Mouse (Mus musculus) lung, postnatal 14 days (tissue): Measurements from ENCODE around the gene Fdxacb1.

Experiments
- DNase-seq: peaks from one replicate; pipeline ENCODE4 v3.0.0; 2021

Fdxacb1 gene

DNA sequence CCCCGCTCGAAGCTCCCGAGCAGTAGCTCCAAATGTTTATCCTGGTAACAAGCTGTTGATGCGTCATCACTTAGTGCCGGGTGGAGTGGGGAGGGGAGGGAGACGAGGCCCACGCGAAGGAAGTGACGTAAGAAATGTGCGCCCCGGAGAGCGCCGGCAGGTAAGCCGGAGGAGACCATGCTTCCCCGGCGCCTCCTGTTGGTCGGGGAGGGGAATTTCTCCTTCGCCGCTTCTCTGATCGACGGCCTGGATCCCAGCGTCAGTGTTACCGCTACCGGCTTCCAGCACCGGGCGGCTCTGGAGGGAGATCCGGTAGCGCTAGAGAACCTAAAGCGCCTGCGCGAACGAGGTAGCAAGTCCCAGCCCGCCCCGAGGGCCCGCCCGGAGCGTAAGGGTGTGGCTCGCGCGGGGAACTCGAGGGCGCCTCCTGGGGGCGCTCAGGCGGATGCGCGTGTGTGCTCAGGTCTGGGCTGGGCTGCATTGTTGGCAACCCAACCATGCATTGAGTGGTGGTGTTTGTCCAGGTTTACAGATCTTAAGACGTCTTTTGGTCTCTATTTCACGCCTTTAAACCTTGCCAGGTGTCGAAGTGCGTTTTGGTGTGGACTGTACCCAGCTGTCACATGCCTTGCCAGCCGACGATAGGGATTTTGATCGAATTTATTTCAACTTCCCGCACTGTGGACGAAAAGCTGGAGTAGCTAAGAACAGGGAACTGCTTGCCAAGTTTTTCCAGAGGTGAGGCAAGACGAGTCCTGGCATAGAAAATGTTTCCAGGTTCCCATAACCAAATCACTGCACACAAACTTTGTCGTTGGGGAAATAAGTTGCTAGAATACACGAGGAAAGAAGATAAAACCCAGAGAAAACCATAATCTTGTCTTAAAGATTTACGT lies at the start of gene Fdxacb1:
Gene Fdxacb1 (plus strand): TSS at position 130 of the 896 bp plus-strand sequence.
- DNase-seq = peak; percentile 98

DNA sequence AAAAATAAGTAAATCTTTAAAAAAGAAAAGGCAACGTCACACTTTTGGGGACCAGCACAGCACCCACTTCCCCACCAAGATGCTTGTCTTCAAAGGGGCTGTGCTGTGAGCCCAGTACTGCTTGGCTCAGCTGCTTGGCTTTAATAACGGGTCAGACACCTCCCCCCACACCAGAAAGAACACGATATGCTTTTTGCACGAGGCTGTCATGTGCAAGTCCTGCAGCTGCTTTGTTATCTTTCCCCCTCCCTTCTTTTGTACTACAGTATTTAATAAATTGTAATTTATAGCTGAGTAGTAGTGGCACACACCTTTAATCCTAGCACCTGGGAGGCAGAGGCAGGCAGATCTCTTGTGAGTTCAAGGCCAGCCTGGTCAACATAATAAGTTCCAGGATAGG lies 49.2 kb upstream of the Fdxacb1 start:
- no peak for DNase-seq

DNA sequence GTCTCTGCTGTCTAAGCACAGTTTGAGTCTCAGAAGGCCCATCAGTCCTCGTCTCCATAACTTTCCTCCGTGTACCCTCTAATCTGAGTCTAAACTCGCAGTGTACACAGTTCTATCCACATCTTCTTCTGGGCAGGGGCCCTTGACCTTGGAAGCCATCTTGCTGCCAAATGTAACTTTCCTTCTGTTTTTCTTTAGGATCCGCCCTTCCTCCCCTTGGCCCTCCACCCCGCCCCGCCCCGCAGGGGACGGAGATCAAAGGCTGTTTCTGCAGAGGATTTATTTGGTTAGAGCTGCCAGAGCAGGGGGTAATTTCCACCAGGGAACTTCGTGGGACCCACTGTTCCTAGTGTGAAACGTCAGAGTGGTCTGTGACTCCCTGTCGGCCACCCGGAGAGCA lies 47.0 kb upstream of the Fdxacb1 start:
- no peak for DNase-seq

DNA sequence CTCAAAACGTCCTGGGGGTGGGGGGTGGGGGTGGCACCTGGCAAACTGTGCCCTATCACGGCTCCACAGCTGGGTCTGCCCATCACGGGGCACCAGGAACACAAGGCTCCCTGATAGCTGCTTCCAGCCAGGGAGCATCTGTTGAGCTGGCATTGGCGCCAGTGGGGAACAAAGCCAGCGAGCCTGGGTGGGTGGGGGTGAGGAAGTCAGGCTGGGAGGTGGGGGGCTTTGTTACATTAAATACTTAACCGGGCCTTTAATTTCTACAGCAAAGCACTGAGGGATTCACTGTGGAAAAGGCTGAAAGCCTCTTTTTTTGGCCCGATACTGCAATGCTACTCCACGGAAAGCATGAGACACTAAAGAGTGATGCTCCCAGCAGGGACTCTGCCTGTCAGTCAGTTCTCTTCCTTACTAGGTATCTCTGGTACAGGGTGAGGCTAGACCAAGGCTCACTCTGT lies 45.6 kb upstream of the Fdxacb1 start:
- no peak for DNase-seq

DNA sequence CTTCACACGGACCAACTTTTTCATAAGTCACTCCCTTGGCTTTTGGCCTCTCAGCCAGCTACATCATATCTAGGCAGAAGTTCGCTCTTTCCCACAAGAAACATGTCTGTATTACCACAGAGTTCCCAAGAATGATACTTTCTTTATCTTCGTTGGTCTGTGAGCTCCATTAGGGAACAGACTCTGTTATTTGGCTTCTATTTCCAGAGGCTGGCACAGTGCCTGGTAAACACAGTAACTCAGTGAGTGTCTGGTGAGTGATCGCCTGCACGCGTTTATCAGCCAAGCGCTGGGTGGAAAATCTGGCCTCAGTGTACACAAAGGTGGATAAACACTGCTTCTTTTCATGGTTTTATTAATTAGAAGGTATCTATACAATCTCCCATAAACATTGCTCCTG lies 44.6 kb upstream of the Fdxacb1 start:
- peak; percentile 89 for DNase-seq

DNA sequence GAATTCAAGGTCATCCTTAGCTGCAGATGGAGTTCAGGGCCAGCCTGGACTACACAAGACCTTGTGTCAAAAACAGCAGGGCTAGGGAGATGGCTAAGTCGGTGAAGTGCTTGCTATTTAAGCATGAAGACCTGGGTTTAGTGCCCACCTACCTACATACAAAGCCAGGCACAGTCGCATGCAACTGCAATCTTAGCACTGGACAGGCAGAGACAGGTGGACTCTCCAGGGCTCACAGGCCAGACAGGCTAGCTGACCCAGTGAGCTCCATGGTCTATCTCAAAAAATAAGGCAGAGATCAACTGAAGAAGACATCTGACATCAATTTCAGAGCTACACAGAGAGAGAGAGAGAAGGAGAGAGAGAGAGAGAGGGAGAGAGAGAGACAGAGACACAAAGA lies 43.9 kb upstream of the Fdxacb1 start:
- no peak for DNase-seq

DNA sequence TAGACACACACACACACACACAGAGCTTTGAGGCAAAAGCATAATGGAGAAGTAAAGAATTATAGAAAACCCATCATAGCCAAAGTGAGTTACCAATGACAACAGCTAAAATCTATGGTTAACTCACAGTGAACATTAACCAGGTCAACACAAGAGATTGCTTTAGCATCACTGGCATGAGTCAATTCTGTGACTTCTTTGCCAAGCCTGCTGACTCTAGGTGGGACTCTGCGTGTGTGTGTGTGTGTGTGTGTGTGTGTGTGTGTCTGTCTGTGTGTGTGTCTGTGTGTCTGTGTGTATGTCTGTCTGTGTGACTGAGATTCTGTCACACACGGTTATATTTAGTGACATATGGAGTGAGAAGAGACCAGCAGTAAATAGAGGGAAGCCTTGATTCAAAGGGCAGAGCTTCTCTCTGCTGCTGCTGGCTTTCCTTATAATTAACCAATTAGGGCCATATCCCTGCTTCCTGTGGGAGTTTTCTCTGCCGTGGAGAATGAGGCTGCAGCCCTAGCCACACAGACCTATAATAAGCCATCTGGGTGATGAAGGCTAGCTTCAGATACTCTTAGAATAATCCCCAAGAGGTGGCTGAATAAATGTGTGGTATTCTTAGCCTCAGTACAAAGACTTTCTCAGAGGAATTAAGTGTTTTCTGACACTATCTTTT lies 43.2 kb upstream of the Fdxacb1 start:
- no peak for DNase-seq

DNA sequence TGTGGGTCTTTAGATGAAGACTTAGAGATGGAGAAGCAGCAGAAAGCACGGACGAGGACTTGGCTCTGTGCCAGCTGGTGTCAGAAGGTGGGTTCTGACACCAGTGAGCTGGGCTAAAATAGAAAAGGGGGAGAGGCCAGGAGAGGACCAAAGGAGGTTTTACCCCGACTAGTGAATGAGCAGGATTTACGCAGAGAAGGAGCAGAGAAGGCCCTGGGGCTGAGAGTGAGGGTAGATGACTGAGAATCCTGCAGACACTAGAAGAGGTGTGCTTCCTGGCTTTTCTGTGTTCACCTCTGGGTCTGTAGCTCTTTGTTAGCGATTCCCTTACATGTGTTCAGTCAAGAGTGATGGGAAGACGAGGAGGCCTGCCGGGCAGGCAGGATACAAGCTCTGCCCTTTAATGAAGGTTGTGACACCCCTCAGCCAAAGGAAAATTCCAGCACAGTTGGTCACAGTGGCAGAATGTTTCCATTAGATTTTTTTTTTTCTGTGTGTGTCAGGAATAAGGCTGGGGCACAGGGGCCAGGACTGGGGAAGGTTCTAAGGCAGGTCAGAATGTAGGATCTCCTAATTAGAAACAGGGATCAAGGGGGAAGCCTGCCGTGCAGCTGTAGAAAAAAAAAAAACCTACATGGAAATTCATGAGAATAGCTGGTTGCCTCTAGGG lies 42.0 kb upstream of the Fdxacb1 start:
- no peak for DNase-seq

DNA sequence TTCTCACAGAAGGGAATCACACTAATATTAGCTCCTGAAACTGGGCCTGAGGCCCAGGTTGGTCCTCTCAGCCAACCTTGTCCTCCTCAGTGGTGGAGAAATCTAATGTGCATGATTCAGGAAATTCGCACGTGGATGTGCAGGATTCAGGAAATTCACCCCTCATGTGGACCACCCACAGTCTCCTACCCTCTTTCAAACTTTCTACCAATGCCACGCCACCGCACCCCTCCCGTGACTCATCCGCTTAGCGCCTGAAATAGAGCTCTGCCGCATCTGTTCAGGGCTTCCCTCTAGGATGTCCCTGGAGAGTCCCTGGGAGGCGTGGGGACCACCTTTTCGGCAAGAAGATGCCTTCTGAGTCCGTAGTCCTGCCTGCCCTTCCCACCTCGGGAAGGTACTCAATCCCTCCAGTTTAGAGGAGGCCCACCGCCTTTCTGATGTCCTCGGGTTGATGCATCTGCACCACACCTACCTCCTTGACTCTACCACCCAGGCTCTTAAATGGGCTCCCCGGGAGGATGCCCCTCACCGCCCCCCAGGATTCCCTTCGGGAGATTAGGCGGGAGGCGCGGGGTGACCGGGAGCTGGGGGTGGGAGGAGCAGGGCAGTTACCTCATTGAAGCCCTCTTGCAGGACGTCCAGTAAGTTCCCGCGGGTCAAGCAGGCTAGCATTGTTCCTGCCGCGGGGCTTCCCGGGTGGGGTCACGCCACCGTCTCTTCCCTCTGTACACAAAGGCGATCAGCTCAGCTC lies 40.7 kb upstream of the Fdxacb1 start:
- no peak for DNase-seq

DNA sequence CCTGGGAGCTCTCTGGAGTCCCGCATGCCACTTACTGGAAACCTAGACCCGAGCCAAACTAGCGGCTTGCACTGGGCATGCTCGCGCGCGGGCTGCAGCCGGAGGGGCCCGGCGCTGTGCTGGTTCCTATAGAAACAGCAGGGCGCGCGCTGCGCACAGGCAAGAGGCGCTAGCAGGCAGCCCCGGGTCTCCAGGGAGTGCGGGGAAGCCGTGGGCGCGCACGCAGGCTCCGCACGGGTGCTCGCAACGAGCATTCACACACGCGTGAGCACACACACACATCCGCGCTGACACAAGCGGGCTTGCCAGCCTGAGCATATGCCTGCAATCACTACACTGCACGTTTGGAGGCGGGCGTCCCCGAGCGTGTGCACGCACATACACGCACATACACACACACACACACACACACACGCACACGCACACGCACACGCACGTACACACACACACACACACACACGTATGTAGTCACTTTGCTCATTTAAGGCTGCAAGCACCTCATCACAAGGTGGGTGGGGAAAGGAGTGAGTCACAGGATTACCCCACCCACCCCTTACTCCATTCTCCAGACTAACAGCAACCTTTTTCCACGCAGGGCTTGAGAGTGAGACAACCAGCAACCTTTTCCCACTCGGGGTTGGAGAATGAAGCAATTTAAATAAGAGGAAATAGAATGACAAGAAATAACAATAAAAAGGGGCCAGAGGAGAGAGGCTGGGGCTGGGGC lies 39.9 kb upstream of the Fdxacb1 start:
- peak; percentile 55 for DNase-seq

DNA sequence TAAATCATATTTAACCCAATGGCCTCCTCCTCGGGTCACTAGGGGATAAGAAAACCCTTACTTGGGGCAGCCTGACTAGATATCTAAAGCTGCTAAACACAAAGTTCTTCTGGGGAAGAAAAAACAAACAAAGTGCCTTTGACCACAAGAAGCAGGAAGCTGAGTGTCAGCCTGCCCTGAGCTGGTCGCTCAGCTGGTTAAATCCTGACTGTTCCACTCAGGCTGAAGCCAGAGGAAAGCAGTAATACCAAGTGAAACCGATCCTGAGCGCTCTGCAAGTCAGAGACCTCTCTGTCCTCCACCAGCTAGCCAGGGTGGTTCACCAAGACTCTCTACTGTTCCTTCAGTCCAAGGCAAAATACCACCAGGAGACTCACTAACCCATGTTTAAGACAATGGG lies 38.4 kb upstream of the Fdxacb1 start:
- no peak for DNase-seq

DNA sequence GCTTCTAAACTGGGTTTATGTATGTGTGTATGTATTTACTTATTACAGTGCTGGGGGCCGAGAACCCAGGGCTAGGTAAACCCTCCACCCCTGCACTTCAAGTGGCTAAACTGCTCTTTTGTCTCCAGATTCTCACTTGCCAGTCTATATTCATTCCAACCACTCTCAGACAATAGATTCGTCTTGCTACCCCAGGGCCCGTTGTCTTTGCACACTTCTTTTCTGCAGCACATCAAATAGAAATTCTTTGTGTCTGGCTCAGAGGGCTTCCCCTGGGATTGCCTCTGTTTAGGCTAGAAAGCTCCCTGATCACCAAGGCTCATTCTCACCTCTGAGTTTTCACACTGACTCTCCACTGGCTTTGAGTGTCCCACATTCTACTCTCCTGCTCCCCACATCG lies 35.5 kb upstream of the Fdxacb1 start:
- DNase-seq = no peak

DNA sequence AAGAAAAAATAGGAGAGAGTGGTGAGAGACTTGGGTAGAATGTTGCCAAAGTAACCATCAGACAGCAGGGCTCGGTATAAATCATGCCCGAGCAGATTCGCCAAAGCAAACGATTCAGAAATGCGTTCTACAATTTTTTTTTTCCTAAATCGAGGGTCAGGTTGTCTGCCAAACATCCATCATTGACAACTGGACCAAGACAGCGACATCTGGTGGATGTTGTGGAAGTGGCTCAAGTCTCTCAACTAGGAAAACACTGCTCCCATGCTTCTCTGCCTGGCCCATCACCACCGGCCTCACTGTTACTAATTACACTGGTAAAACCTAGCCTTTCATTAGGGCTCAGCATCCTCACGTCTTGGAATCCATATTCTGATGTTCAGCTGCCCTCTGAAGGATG lies 33.0 kb upstream of the Fdxacb1 start:
- DNase-seq = peak; percentile 72

DNA sequence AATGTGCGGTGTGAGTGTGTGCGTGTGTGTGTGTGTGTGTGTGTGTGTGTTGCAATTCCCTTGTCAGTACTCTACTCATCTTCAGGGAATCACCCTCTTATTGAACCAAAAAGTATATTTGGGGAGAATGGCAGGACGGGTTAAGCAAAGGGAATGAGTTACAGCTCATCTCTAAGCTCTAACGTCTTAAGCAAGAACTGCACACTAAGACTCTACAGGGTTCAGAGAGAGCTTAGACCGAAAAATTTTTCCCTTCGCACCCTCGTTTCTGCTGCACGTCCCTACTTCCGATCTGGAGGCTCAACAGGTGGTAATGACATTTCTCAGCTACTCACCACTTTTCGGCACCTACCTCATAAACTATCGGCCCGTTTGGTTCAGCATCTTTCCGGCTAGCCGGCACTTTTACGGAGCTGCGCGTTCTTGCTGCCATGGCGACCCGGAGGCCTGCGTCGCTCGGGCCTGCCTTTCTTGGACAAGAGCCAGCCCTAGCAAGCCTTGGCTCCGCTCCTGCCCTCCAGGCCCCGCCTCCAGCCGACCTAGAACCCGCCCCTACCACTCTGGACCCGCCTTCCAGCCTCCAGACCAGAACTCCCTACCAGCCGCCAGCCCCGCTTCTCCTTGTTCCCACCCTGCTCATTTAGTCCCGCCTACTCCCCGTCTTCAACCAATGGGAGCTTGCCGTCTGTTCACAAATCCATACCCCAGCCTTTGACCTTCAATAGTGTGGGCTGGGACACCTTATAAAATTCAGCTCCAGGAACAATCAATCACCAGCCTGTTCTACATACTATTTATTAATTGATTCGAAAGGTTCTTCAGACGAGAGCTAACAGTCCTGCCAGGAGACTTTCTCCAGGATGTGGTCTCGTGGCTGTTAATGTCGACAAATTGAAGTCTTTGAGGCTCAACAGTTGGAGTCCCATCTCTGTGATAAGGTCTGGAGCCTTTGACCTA lies 28.8 kb upstream of the Fdxacb1 start, which contains the start of gene Dixdc1:
Gene Dixdc1 (minus strand): TSS at position 604 of the 957 bp plus-strand sequence.
- peak; percentile 95 for DNase-seq

DNA sequence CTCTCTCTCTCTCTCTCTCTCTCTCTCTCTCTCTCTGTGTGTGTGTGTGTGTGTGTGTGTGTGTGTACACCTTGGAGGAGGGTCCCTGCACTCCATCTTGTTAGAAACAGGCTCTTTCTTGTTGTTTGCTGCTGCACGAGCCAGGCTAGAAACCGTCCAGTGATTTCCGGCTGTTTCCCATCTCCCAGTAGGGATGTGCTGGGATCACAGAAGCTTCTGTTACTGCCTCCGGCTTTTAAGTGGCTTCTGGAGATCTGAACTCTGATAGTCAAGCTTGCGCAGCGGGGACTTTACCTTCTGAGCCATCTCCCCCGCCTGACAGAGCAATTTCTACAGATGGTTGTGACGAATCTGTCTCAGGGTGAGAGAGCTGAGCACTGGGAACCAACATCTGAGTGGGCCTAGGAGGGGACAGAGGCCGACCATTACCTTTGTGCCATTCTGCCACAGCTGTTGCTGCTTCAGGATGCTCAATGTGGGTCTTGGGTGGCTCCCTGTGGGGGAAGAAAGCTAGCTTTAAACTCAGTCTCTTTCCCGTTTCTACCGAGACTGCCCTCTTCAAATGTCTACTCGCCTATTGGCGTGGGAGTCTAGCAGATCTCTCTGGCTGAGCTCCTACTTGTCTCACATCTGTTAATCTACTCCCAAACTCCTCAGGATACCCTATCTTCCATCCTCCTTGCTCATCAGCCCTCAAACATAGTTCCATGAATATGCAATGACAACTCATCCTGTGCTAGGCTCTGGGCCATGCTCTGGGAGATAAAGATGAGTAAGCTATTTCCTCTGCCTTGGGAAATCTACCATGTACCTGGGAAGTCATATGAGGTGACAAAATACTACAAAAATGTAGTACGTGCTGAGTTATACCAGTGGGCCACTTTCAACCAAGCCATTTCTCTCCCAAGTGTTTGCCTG lies 26.9 kb upstream of the Fdxacb1 start:
- no peak for DNase-seq

DNA sequence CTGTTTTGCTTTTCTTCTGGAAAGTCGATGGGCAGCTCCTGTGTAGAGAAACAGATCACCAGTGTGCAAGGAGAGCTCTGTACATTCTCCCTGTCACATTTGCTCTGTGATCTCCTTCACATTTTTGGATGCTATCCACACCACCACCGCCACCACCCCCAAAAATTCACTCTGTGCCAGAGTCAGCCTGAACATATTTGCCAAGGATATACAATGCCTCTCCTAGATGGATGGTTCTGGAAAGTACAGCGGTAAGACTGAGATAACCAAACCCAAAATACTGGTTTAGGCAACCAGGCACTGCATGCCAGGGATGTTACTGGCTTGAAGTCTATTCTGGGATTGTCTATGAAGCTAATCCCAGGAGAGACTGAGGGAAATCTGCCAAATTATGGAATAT lies 25.8 kb upstream of the Fdxacb1 start:
- no peak for DNase-seq

DNA sequence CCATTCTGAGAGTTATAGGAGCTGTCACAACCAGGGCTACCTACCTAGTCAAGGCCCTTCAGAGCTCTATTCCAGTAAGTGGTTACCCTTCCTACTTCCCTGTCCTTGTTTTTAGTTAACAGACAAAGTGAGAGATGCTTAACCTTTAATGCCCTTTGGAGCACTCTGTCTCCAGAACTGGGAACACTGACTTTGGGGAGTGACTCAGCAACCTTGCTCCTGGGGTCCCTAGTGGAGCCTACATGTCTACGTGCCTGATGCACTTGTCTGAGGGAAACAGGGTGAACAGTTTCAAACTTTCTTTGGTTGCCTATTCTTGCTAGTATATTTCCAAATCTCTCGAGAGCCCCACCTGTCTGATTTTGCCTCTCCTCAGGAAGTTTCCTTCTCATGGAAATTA lies 25.3 kb upstream of the Fdxacb1 start:
- no peak for DNase-seq

DNA sequence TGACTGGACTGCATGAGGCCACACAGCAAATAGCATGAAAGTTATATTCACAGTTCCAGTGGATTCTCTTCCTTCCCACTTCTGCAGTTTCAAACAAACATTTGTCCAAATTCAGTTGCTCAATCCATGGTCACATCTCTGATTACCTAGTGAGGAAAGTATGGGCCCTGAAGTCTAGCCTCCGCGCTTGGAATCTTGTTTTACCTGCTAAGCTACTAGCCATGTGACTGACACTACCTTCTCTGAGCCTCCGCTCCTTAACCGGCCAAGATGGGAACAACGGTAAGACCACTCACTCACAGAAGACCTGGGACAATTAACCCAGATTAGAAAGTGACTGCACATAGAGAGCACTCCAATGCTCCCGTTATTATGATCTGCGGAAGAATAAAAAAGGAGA lies 22.2 kb upstream of the Fdxacb1 start:
- no peak for DNase-seq

DNA sequence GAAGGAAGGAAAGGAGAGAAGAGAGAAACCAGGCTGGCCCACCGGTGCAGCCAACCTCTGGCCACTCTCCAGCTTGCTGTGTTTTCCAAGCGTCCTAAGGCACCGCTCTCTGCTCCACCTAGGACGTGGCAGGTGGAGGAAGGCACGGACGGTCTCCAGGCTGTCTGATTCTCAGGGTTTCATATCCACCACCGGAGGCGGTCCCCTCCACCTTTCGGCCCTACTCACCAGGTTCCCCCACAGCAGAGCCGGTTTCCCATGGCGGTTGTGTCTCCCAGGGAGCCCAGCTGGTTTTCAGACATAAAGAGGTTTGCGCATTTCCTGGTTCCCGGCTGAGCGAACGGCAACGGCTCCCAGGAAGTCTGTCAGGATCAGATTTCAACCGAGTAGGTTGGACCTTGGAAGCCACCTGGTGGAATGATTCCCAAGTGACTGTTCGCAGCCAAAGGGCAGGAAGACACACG lies 21.8 kb upstream of the Fdxacb1 start, which contains the start of gene 2310030G06Rik:
Gene 2310030G06Rik (minus strand): TSS at position 323 of the 464 bp plus-strand sequence.
- DNase-seq = peak; percentile 54

DNA sequence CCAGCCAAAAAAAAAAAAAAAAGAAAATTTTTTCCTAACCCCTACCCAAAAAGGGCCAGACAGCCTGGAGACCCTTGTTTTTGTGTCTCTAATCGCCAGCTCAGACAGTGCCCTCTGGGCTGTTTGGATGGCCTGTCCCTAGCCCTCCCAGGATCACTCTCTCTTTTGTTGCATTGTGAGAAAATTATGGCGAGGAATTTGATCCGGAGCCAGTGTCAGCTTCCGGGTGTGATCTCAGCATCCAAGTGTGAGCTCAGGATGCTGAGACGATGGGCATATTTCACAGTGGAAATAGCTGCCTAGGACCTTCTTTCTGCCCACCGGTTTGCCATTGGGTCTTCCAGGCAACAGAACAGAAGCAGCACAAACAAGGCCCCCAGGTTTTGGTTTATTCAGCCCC lies 17.3 kb upstream of the Fdxacb1 start:
- DNase-seq = no peak
